Mouse (Mus musculus) urinary bladder, postnatal 4 days (tissue): Measurements from ENCODE around the gene Lmo7.

Experiments
- DNase-seq, 2 experiments: peaks; one replicate each; pipeline ENCODE4 v3.0.0; 2021 to 2022; ENCODE audit warnings: low spot score in 2 of 2

The Lmo7 gene

GRCm38 (mm10) chr14:101778426-101778825 is 48.7 kb downstream of the Lmo7 start:
- DNase-seq = no peak

- DNase-seq = no peak
These were observed 50.3 kb downstream of the Lmo7 start for GRCm38 (mm10) chr14:101780016-101780415.

- DNase-seq = no peak
These were observed 51.5 kb downstream of the Lmo7 start for GRCm38 (mm10) chr14:101781219-101781618.

- no peak for DNase-seq
These were observed 52.3 kb downstream of the Lmo7 start for GRCm38 (mm10) chr14:101781943-101782510.

GRCm38 (mm10) chr14:101784315-101784945 is 54.7 kb downstream of the Lmo7 start:
- no peak for DNase-seq

- DNase-seq = no peak
These were observed 58.1 kb downstream of the Lmo7 start for GRCm38 (mm10) chr14:101787903-101788302.

GRCm38 (mm10) chr14:101788475-101788874 is 58.7 kb downstream of the Lmo7 start:
- no peak for DNase-seq

- DNase-seq = no peak
These were observed 64.9 kb downstream of the Lmo7 start for GRCm38 (mm10) chr14:101794553-101795177.

- DNase-seq = no peak
These were observed 68.3 kb downstream of the Lmo7 start for GRCm38 (mm10) chr14:101797930-101798500.

- no peak for DNase-seq
These were observed 69.0 kb downstream of the Lmo7 start for GRCm38 (mm10) chr14:101798766-101799165.

GRCm38 (mm10) chr14:101801674-101802073 is 71.9 kb downstream of the Lmo7 start:
- no peak for DNase-seq

GRCm38 (mm10) chr14:101804119-101804518 is 74.4 kb downstream of the Lmo7 start:
- DNase-seq = no peak

- DNase-seq = no peak
These were observed 75.0 kb downstream of the Lmo7 start for GRCm38 (mm10) chr14:101804562-101805327.

- no peak for DNase-seq
These were observed 75.6 kb downstream of the Lmo7 start for GRCm38 (mm10) chr14:101805328-101805697.

- no peak for DNase-seq
These were observed 76.3 kb downstream of the Lmo7 start for GRCm38 (mm10) chr14:101806058-101806457.

GRCm38 (mm10) chr14:101806607-101807006 is 76.8 kb downstream of the Lmo7 start:
- no peak for DNase-seq

GRCm38 (mm10) chr14:101816450-101816849 is 86.7 kb downstream of the Lmo7 start:
- DNase-seq = no peak

GRCm38 (mm10) chr14:101822390-101822789 is 92.6 kb downstream of the Lmo7 start:
- DNase-seq = no peak

- no peak for DNase-seq
These were observed 93.1 kb downstream of the Lmo7 start for GRCm38 (mm10) chr14:101822871-101823270.

- no peak for DNase-seq
These were observed 99.9 kb downstream of the Lmo7 start for GRCm38 (mm10) chr14:101829676-101830075.

- DNase-seq = no peak
These were observed 100.4 kb downstream of the Lmo7 start for GRCm38 (mm10) chr14:101830116-101830515.

GRCm38 (mm10) chr14:101834109-101834508 is 104.4 kb downstream of the Lmo7 start:
- DNase-seq = no peak
